Comparison of ENCODE assay signal across 19 mouse cellular contexts in the genomic region with DNA sequence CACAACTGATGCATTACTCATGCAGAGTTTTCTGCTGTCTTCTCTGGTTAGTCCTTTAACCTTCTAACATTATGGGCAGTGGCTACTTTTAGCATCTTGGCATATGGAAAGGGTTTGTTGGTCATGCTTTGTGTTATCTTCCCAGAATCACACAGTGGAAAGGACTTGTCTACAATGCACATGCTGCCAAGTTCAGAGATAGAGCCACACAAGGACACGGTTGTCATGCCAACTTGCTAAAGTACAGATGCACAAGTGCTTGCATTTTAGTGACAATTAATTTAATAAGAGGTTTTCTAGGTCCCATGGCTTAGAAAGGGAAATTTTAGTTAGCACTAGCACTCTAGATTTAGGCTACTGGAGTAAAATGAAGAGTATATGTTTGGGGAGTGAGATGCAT.
"Had no signal": no experiment of that assay in that cellular context is flagged by ENCODE, and none has a peak within 500 bp of the region (broad histone marks: within the 10 kb centered on the region; RNA-seq: fewer than 3 reads in every experiment).

No protein-coding gene starts in this region.

- ATAC-seq: midbrain, embryonic 16.5 days had no signal

- H3K9ac ChIP-seq: lung, embryonic 14.5 days; midbrain, embryonic 12.5 days; neural tube, embryonic 13.5 days; neural tube, embryonic 15.5 days had no signal

- H3K4me2 ChIP-seq: lung, embryonic 14.5 days; midbrain, embryonic 12.5 days; neural tube, embryonic 13.5 days; neural tube, embryonic 15.5 days had no signal

- H3K27ac ChIP-seq: midbrain, embryonic 10.5 days; midbrain, embryonic 12.5 days; neural tube, embryonic 13.5 days; neural tube, embryonic 15.5 days had no signal

- H3K4me3 ChIP-seq: midbrain, embryonic 10.5 days; midbrain, embryonic 12.5 days; myocyte; neural tube, embryonic 13.5 days; neural tube, embryonic 15.5 days had no signal

- H3K4me1 ChIP-seq: midbrain, embryonic 10.5 days; midbrain, embryonic 12.5 days; neural tube, embryonic 13.5 days; neural tube, embryonic 15.5 days had no signal

- DNase-seq: lung, adult 18-20 months; lung, embryonic 14.5 days; lung, postnatal 10 days; lung, postnatal 4 days; midbrain, embryonic 14.5 days; retina, postnatal 1 day; right cerebral cortex, adult 18-20 months; right cerebral cortex, postnatal 25 days; right cerebral cortex, postnatal 4 days; spleen, adult 18-20 months; thymus, adult 18-20 months; thymus, postnatal 14 days; thymus, postnatal 36 days had no signal

- H3K36me3 ChIP-seq: midbrain, embryonic 10.5 days; midbrain, embryonic 12.5 days; neural tube, embryonic 13.5 days; neural tube, embryonic 15.5 days had no signal

- H3K27me3 ChIP-seq: midbrain, embryonic 12.5 days; neural tube, embryonic 13.5 days; neural tube, embryonic 15.5 days had no signal

- H3K9me3 ChIP-seq: midbrain, embryonic 10.5 days; midbrain, embryonic 12.5 days; neural tube, embryonic 13.5 days; neural tube, embryonic 15.5 days had no signal
